Mouse (Mus musculus): ENCODE data around the gene Grid1.
A peak's percentile ranks its signal among the peaks of the same experiment; 100 is the strongest.

The Grid1 gene

DNA sequence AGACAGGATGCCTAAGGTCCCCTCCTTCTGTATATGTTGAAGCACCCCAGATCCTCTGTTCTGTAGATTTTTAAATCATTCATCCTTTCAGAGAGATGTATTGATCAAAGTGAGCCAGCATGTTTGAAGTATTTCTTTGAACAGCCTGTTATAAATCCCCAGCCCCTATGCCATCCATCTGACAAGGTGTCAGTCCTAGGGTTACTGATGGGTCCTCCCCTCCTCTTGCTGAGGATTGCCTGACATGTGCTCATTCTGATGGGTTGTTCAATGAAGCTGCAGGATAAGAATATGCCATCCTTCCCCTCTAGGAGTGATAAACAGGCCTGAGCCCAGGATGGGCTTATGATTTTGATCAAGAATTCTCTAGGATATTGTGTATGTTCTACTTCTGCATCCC, 411.5 kb downstream of the Grid1 start:
- DNase-seq: no peak

DNA sequence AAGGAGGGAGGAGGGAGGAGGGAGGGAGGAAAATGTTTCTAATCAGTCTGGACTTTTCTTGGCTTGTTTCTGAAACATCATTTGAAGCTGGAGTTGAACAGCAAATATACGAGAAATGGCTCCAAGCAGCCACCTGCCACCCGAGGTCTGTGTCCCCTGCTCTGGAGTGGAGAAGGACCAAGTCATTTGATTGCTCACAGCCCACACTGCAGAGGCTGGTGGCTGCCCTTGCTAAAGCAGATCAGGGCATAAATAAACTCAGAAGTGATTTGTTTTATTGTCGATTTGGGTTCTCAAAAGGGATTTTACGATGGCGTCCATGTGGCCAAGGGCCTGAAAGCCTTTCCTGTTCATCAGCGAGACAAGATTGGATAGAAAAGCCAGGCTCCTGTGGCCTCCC, 423.0 kb downstream of the Grid1 start:
- no peak for DNase-seq

DNA sequence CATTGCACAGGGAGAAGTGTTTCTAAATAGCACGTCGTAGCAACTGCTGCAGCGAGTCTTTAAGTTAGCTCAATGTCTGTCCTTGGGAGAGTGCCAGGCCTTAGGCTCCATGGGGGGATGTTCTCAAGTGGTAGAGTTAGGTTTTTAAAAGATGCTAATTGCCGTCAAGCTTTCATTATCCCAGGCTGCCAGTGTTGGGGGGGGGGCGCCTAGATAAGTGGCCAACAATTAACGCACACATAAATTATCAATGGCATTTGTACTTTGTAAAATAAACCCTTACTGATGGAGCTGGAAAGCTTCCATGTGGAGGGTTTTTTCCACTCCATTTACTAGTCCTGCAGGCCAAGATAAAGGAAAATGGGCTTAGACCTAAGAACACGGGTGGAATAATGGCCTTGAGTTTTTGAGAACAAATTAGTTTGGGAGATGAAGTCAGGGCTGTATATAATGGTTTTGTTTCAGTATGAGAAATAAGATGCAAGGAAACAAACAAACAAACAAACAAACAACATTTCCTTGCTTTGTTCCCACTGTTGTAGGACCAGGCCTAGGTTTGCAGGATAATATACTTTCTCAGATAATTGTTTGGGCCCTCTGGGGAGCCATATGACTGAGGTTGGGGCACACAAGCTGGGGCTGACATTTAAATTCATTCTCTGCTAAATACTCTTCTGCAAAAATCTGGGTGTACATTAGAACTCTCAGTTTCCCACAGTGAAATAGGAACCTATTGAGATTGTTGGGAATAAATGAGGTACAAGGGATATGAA, 425.1 kb downstream of the Grid1 start:
- no peak for DNase-seq

DNA sequence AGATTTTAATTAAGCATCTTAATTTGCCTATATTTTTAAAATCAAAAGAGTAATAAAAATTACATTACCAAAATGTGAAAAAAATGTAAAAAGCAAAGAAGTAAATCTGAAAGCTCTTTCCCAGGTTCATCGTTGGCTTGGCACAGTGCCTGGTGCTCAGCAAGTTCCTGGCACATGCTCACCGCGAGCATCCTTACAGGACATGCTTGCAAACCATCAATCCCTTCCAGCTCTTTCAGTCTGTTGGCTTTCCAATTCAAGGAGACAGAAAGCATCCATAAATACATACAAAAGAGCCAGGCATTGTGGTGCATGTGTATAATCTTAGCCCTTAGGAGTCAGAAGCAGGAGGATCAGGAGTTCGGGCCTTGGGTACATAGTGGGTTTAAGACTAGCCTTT, 430.5 kb downstream of the Grid1 start:
- DNase-seq: peak; percentile 82 to 83

DNA sequence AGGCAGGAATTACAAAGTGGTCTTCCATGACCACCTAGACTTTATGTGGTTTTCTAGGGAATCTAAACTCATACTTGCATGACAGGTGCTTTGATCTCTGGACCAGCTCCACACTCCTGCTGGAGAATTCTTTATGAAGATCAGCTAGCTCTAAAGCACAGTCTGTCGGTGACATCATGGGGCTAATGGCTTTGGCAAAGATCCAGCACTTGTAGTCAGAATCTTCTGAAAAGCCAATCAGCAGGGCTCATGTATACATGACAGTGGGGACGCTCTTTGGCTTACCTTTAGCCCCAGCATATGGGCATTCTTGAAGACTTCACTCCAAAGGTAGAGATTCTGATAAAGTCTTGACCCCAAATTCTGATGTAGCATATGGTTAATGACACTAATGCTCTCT, 434.6 kb downstream of the Grid1 start:
- no peak for DNase-seq

DNA sequence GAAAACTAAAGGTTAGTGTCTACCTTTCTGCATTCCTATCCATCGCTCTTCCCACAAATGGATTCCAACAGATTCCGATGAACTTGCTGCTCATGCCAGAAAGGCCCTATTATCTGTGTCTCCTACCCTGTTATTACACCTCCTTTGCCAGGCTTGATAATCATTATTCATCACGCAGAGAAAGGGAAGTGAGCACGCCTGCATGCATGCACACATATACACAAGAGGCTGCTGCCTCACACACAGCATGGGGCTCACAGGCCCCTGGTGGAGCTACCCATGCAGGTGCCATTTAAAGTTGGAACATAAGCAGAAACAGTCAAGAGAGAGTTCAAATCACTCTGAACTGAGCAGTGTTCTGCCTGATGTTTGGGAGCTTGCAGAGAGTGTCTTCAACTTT, 450.4 kb downstream of the Grid1 start:
- no peak for DNase-seq

DNA sequence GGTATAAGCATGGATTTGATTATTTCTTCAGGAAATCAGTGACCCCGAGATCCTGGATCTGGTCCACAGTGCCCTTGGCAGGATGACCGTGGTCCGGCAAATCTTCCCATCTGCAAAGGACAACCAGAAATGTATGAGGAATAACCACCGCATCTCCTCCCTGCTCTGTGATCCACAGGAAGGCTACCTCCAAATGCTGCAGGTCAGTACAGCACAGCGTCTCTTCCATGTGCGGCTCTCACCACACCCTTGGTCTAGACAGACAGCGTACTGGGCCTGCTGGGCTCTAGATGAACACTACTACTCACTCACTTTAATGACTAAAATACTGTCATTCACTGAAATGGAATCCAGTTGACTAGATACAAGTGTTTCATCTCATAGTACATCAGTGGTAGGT, 489.3 kb downstream of the Grid1 start:
- no peak for DNase-seq

DNA sequence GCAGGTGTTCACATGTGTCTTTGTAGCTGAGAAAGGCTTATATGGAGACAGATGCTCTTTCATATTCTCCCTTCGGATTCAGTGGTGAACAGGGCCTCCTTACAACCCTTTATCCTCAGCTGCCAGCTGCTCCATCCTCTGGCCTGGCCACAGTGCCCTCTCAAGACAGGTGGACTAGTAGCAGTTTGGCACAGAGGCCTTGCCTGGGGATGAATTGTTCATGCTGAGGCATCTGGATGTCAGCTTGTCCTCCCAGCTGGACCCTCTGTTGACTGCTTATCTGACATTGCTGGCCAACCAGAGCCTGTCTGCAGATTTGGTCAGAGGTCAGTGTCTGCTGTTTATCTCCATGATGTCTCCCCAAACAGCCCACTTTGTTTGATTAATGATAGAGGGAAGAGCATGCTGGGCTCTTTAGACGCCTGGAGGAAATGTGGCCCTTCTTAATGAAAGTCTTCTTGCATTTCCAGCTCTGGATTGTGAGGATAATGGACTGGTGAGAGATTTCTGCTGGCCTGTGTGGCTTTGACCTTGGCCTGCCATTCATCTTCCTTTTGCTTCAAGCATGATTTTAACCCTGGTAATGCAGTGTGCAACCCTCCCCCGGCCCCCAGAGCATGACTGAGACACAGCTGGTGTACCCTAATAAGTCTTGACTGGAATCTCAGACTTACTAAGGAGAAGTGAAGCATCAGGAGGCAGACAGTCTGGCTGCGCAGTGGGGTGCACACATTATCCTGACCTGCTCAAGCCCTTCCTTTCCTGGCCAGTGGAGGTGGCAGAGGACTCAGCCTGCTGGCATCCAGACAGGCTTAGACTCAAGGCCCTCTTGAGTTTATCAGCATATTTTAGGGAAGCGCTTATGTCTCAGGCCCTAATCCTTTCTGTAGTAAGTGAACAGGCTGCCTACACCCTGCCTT, 493.7 kb downstream of the Grid1 start:
- peak; percentile 12 to 17 for DNase-seq

DNA sequence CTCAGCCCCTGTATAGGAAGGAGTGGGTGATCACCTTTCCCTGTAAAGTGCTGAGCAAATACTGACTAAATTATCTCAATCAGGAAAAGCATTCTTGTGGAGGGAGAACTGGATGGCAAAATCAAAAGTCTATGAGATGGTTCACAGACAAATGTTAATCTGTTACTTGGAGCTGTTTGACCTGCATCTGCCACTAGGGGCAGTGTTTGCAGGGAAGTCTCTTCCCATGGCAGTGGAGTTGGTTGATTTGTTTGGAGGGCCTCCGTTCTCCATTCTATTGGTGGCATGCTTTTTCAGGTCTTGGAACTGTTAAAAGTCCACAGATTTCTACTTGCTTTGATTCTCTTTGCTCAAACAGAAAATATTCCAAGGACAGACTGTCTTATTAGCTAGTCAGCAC, 506.4 kb downstream of the Grid1 start:
- DNase-seq: no peak

DNA sequence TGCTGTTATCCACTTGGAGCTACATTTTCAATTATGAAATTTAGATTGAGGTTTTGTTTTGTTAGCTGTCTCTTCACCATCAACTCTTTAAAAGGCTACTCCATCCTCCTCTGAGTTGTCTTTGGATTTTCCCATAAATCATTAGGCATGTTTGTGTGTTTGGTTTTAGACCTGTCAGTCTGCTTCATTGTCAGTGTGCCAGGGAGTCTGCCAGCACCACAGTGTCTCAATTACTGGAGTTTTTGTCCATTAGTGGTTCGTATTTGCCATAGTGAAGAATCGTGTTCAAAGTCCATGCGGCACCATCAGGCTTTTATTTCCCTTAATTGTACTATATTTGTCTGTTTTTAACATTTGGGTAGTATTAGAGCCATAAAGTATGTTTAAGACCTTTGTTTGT, 516.7 kb downstream of the Grid1 start:
- no peak for DNase-seq

DNA sequence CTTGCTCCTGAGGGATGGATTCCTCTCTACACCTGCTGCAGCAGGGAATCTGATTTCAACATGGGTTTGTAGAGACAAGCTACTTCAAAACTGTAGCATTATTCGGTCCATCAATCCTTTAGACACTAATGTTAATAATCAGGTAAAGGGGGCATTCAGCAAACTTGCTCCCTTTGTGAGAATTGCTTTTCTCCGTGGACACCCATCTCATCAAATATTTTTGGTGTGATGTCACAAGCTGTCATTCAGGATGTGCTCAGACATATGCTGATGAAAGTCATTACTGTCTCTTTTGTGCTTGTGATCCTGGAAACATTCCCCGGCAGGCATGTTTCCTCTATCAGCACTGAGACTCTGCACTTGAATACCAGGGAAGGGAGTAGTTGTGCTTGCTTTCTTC, 536.1 kb downstream of the Grid1 start:
- DNase-seq: no peak

DNA sequence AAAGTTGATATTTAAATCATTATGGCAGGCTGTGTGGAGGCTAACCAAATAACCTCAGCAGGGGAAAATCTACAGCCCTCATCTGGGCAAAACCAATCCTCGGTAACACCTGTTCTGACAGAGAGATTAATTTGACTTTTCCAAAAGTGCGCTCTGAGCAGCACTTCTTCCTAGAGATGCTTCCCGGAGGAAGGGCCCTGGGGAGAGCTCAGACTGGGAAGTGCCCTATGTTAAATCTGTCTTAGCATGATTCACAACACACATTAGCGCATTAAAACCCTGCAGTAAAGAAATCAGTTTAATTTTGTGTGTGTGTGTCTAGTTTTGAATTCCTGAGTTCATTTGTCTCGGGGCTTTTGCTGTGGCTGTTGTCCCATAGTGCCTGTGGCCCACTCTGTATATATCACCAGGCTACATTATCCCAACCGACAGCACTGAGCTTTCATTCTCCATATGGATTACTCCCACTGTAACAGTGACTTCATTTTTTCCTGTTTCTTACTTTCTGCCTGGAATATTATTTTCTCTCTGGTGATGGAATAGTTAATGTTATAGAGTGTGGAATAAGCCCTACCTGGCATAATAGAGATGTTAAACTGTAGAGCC, 536.7 kb downstream of the Grid1 start:
- no peak for DNase-seq

DNA sequence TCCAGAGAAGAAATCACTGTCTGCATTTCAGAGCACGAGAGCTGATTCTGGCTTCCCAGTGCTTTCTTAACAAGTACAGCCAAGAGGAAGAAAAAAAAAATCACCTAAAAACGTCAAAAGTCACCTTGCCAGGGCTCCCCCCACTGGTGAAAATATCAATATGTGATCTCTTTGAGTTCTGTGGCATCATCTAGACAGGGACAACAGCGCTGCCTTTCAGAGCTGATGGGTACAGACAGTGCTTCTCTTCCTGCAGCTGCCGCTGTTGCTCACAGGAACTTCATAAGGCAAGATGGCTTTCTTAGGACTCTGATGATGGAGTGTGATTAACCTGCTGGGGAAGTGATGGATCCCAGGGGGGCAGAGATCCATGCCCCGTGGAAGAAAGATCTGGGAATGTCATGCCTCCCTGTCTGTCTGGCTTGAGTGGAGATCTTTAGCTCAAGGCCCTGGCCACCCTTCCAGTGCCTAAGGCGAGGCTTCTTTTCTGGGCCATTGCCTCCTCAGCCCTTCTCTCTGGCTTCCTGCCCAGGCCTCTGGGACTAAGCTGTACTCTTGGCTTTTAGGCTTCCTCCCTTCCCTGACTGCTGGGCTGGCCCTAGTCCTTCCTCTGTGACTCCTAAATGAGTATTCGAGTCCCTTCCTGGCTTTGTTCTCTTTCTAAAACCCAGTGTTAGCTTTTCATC, 538.4 kb downstream of the Grid1 start:
- peak; percentile 30 to 31 for DNase-seq

DNA sequence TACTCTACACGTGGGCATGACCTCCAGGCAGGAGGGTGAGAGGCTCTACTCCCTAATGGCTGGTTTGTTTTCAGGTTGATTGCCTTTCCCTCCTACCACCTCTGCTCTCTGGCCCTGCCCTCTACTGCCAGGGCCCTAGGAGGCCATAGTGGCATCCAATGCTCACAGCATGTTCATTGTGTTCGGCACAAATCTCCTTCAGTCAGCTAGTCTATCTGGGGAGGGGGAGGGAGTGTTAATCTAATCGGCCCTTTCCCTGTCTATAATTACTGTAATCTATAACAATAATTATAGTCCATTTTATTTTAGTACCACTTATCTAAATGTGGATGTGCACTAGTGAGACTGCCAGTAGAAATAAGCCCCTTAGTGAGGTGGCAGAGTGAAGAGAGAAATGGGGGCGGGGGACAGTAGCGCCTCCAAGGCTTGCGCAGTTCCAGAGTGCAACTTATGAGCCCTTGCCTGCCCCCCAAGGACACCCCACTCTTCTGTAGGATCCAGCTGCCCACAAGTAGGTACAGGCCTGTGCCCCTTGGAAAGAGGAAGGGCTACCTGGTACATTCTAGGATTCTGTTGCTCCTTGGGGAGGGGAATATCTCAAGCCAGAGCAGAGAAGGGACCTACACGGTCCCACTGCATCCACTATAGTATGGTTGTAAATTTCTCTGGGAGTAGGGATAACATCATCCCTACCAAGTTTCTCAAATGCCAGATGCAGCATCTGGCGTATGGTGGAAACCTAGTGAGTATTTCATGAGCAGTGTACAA, 545.5 kb downstream of the Grid1 start:
- no peak for DNase-seq

DNA sequence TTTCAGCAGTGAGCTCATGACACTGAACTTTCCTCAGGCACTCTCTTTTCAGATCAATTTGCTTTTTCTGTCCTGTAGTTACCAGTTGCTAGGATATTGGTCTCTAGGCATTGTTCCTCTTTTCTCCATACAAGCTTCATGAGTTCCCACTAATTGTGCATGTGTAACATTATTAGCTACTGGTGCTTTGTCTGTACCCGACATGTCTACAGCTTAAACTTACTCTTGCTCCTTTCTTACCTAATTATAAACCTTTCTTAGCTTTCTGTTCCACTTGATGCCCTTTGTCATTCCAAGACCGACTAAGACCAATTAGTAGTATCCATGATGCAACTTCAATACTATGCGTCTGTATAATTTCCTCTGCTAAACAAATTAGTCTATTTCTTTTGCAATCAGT, 554.5 kb downstream of the Grid1 start:
- no peak for DNase-seq

DNA sequence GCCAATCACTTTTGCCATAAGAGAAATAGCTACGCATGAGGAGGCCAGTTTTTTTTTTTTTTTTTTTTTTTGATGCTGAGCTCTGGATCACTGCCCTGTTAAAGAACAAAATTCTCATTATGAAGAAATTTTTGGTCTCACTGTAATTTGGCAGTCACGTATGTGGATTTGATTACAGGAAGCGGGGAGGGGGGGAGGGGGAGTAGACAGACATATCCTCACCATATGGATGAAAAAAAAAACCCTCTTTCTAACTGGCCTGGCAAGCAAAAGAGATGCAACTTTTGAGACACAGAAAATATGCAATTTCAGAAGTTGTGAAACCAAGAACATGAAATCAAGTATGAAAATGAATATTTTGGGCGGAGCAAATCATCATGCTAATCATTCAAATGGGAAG, 573.7 kb downstream of the Grid1 start:
- no peak for DNase-seq

DNA sequence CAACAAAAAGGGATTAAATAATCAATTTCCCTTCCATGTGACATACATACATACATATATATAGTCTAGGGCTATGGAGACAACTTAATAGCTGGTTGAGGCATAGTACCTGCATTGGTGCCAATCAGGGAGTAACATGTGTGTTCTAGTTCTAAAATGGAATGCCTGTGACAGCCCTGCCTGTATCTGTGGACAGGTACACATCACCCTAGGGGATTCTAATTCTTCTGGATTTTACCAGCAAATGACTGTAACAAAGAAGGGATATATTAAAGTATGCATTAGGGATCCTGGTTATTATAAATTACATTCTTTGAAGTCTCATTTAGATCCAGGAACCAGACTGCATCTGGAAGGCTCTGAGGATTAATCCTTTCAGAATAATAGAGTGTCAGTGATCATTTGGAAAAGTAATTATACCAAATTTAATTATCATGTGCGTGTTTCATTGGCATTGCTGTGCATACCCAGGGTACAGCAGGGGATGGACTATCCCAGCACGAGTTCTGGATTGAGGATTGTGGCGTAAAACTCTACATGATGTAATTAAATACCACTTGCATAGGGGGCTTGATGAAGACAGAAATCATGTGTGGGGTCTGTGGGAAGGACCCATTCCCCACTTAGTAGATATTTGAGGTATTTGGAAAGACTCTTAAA, 584.5 kb downstream of the Grid1 start:
- DNase-seq: no peak

DNA sequence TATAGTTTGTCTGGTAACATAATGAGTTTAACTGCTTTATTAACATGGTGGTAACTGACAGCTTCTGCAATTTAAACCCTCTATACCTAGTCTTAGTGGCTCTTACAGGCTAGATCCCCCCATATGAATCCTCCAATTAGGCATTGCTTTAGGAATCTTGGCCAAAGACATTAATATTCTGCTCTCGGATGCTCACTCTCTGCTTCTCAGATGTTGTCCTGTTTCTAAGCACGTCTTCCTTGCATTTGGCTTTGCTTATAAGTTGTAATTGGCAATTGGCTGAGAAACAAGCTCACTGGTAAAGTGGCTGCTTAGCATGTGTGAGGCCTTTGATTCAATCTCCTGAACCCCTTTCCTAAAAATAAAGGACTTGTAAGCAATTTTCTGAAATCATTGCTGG, 610.4 kb downstream of the Grid1 start:
- no peak for DNase-seq

DNA sequence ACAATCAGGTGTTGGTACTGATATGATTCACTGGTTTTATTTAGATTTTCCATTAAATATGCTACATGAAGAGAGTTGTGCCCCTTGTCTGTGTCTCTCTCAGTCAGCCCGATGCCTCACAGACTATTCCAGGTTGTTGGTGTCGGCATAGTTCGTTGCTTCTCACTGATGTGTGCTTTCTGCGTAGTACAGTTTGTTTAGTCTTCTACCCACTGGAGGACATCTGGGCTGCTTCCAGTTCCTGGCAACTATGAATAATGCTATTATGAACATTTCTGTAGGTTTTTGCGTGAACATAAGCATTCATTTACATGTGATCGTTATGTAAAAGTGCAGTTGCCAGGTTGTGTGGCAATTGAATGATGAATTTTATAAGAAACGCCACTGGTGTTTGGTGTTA, 633.8 kb downstream of the Grid1 start:
- no peak for DNase-seq

DNA sequence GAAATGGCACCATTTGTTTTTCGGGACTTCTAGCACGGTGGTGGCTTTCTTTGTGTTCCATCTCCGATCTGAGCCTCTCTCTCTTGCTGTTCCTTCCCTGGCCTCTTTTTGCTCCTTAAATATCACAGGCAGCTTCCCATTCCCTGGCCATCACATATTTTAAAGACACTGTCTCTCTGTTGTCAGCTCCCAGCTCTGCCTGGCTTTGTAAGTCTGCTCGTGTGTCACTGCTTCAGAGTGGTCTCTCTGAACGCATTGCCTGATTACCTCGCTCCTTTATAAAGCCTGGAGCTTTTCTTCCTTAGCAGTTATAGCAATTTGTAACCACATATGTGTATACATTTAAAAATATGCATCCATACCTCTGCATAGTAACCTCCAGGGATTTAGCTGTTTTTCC, 648.3 kb downstream of the Grid1 start:
- no peak for DNase-seq

DNA sequence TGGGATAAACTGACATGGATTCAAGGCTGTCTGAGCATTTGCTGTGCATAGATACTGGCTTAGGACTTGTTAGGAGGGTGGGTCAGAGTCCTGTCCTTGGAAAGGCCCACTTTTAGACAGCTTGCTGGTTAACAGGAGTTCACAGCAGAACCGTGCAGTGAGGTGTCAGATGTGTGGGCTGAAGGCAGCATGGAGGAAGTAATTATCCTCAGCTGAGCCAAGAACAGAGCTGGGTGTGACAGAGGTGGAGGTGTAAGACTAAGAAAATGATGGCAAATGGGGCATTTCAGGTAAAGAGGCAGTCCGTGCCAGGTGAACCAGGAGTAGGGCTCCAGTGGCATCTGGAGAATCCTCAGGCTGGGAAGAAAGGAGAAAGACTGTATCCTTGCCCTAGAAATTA, 666.1 kb downstream of the Grid1 start:
- DNase-seq: no peak

DNA sequence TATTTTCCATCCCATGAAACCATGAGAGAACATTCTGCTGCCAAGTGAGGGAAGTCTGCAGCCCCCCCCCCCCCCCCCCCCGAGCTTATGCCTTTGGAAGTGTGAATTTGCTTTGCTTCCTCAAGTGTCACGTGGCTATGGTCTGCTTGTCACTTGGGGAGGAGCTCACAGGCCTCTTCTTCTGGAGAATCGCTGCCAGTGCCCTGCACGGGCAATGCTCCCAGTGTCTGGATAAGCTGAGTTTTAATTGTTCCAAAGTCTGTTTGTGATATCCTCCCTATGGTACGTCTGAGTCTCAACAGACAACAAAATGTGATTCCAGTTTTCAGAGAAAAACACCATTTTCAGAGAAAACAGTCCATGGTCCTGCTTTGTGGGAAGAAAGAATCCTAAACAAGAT, 682.4 kb downstream of the Grid1 start:
- no peak for DNase-seq
